Mouse (Mus musculus): ENCODE measurements around the gene Tmub2.
"Not testable (repeated sequence)": the region's sequence is repeated elsewhere in the genome, so short reads cannot be mapped to it uniquely, and the experiment has no call there.

Gene Tmub2

GRCm38 (mm10) chr11:102277754-102278153 is 7.0 kb upstream of the Tmub2 start:
- no peak for DNase-seq (ENCODE audit: low spot score in 2 of 2)

GRCm38 (mm10) chr11:102279595-102279994 is 5.1 kb upstream of the Tmub2 start:
- DNase-seq (ENCODE audit: low spot score in 2 of 2): no peak

GRCm38 (mm10) chr11:102280267-102280666 is 4.5 kb upstream of the Tmub2 start:
- not testable (repeated sequence) for DNase-seq (ENCODE audit: low spot score in 2 of 2)

- no peak for DNase-seq (ENCODE audit: low spot score in 2 of 2)
Measured at GRCm38 (mm10) chr11:102283922-102284321, 809 bp upstream of the Tmub2 start.

GRCm38 (mm10) chr11:102285095-102285834 is 534 bp downstream of the Tmub2 start:
- peak in 1 of 2 experiments; percentile 68 for DNase-seq (ENCODE audit: low spot score in 2 of 2)

- no peak for DNase-seq (ENCODE audit: low spot score in 2 of 2)
Measured at GRCm38 (mm10) chr11:102287485-102287884, 2.8 kb downstream of the Tmub2 start.

- no peak for DNase-seq (ENCODE audit: low spot score in 2 of 2)
Measured at GRCm38 (mm10) chr11:102288027-102288804, 3.5 kb downstream of the Tmub2 start.

- no peak for DNase-seq (ENCODE audit: low spot score in 2 of 2)
Measured at GRCm38 (mm10) chr11:102288913-102289312, 4.2 kb downstream of the Tmub2 start.

GRCm38 (mm10) chr11:102289511-102290100 is 4.9 kb downstream of the Tmub2 start:
- no peak for DNase-seq (ENCODE audit: low spot score in 2 of 2)

- no peak for DNase-seq (ENCODE audit: low spot score in 2 of 2)
Measured at GRCm38 (mm10) chr11:102290141-102290540, 5.4 kb downstream of the Tmub2 start.

GRCm38 (mm10) chr11:102291051-102291535 is 6.4 kb downstream of the Tmub2 start:
- no peak for DNase-seq (ENCODE audit: low spot score in 2 of 2)

GRCm38 (mm10) chr11:102293971-102294370 is 9.2 kb downstream of the Tmub2 start:
- no peak for DNase-seq (ENCODE audit: low spot score in 2 of 2)

GRCm38 (mm10) chr11:102294416-102294815 is 9.7 kb downstream of the Tmub2 start:
- no peak for DNase-seq (ENCODE audit: low spot score in 2 of 2)

GRCm38 (mm10) chr11:102294887-102295597 is 10.3 kb downstream of the Tmub2 start:
- peak; percentile 69 to 74 for DNase-seq (ENCODE audit: low spot score in 2 of 2)

- DNase-seq (ENCODE audit: low spot score in 2 of 2): peak; percentile 71 to 72
Measured at GRCm38 (mm10) chr11:102295598-102296471, 11.1 kb downstream of the Tmub2 start.

GRCm38 (mm10) chr11:102296491-102297472 is 12.1 kb downstream of the Tmub2 start, which contains the start of gene Atxn7l3:
Atxn7l3 (minus strand) TSS chr11:102296631.
- peak; percentile 97 to 100 for DNase-seq (ENCODE audit: low spot score in 2 of 2)

- no peak for DNase-seq (ENCODE audit: low spot score in 2 of 2)
Measured at GRCm38 (mm10) chr11:102297577-102298556, 13.1 kb downstream of the Tmub2 start.

GRCm38 (mm10) chr11:102299839-102300238 is 15.1 kb downstream of the Tmub2 start:
- DNase-seq (ENCODE audit: low spot score in 2 of 2): peak; percentile 74 to 83

Data from thymus, postnatal 10 days (tissue).